Mouse (Mus musculus): Measurements from ENCODE around the gene Spint2.

- TF ChIP-seq EP300 (IDR thresholded peaks at IDR 0.05; ENCODE audit: low read depth) (no peak), CTCF (IDR thresholded peaks at IDR 0.05; ENCODE audit: low read depth) (0 out of 2 replicates have a peak, but pooled peaks have one; percentile 4)
These were observed 25.8 kb upstream of the Spint2 start for GRCm38 (mm10) chr7:29307350-29308104.
